Mouse (Mus musculus) stomach, embryonic 15.5 days (tissue): Measurements from ENCODE around the gene Scarb1. TPM values are rescaled to one million over a fixed set of nuclear protein-coding genes. Genes with fewer than 3 reads are reported as not detected.

Experiments
- ATAC-seq: fragments of 200-750 bp; cut with Nextera tagmentation; 2 replicates; pipeline ENCODE4 v1.8.0; 2017; ENCODE audit warnings: low read depth, moderate number of reproducible peaks, moderate TSS enrichment; ENCODE audit not compliant: insufficient read depth, low FRiP score
- H3K27ac ChIP-seq: fragments of 300-500 bp; sonication (generic); 2 replicates; pipeline ENCODE4 v1.5.1; 2015; ENCODE audit warnings: mild to moderate bottlenecking, inconsistent platforms
- H3K27me3 ChIP-seq: fragments of 300-500 bp; sonication (generic); replicated peaks from 2 replicates; pipeline ENCODE4 v1.6.1; 2015; ENCODE audit warnings: inconsistent platforms
- H3K36me3 ChIP-seq: fragments of 300-500 bp; sonication (generic); 2 replicates; pipeline ENCODE4 v1.6.1; 2015; ENCODE audit warnings: inconsistent platforms
- H3K4me1 ChIP-seq: fragments of 300-500 bp; sonication (generic); 2 replicates; pipeline ENCODE4 v1.6.1; 2015; ENCODE audit warnings: inconsistent platforms
- H3K4me2 ChIP-seq: fragments of 300-500 bp; sonication (generic); 2 replicates; pipeline ENCODE4 v1.6.1; 2015; ENCODE audit warnings: mild to moderate bottlenecking, inconsistent platforms
- H3K4me3 ChIP-seq: fragments of 300-500 bp; sonication (generic); replicated peaks from 2 replicates; pipeline ENCODE4 v1.5.1; 2015; ENCODE audit warnings: inconsistent platforms
- H3K9ac ChIP-seq: fragments of 300-500 bp; sonication (generic); 2 replicates; pipeline ENCODE4 v1.6.1; 2015; ENCODE audit warnings: inconsistent platforms
- H3K9me3 ChIP-seq: fragments of 300-500 bp; sonication (generic); 2 replicates; pipeline ENCODE4 v1.6.1; 2016; ENCODE audit warnings: inconsistent platforms
- WGBS: fragments of 180-500 bp; shearing (Covaris S2); methylation state at CpG from one replicate; pipeline ENCODE4 v1.1.7; 2015; 5-methylcytosine and 5-hydroxymethylcytosine counted together
- polyA plus RNA-seq: library from polyadenylated mRNA; unstranded; fragments of >200 nt; fragmentation: Nextera tagmentation; extraction: Ambion mirVana; gene quantifications from 2 replicates; pipeline ENCODE4 v1.2.1, GENCODE M21; 2015

Scarb1 gene
- polyA plus RNA-seq, 1 experiment from 2014 or later = 61.9 TPM

GRCm38 (mm10) chr5:125312970-125313597 lies 27.8 kb downstream of the Scarb1 start:
- no peak overlapping the region for H3K9ac ChIP-seq
- no peaks in the 10 kb centered on the region for H3K27me3 ChIP-seq
- no peak overlapping the region for H3K4me2 ChIP-seq
- no peak overlapping the region for H3K27ac ChIP-seq
- H3K4me1 ChIP-seq = 0 out of 2 replicates have a peak, but pooled peaks cover 6% of the 10 kb centered on the region
- H3K36me3 ChIP-seq = no peaks in the 10 kb centered on the region
- ATAC-seq = no peak
- H3K4me3 ChIP-seq = no peak overlapping the region
- no peaks in the 10 kb centered on the region for H3K9me3 ChIP-seq
- WGBS = 75% methylated on average over 13 of the region's 13 CpGs

GRCm38 (mm10) chr5:125310986-125311385 lies 29.9 kb downstream of the Scarb1 start:
- Histone ChIP-seq H3K27ac (no peak overlapping the region), H3K4me1 (0 out of 2 replicates have a peak, but pooled peaks cover 6% of the 10 kb centered on the region), H3K27me3 (no peaks in the 10 kb centered on the region), H3K4me3 (no peak overlapping the region), H3K9ac (no peak overlapping the region), H3K36me3 (no peaks in the 10 kb centered on the region), H3K9me3 (no peaks in the 10 kb centered on the region), H3K4me2 (no peak overlapping the region)
- no peak for ATAC-seq
- WGBS = 62% methylated on average over 2 of the region's 2 CpGs

GRCm38 (mm10) chr5:125309193-125309592 lies 31.7 kb downstream of the Scarb1 start:
- H3K36me3 ChIP-seq = no peaks in the 10 kb centered on the region
- no peaks in the 10 kb centered on the region for H3K9me3 ChIP-seq
- H3K9ac ChIP-seq = no peak overlapping the region
- peaks cover 12% of the 10 kb centered on the region; the same call in 1 of the 2 replicates for H3K4me1 ChIP-seq
- WGBS = 64% methylated on average over 7 of the region's 7 CpGs
- no peak overlapping the region for H3K4me3 ChIP-seq
- H3K4me2 ChIP-seq = no peak overlapping the region
- no peak overlapping the region for H3K27ac ChIP-seq
- H3K27me3 ChIP-seq = no peaks in the 10 kb centered on the region
- ATAC-seq = no peak

- no peak for ATAC-seq
- H3K4me1 ChIP-seq = peaks cover 8% of the 10 kb centered on the region; the same call in 1 of the 2 replicates
- 68% methylated on average over 13 of the region's 13 CpGs for WGBS
Measured at GRCm38 (mm10) chr5:125306824-125307223, 34.1 kb downstream of the Scarb1 start.

GRCm38 (mm10) chr5:125306372-125306771 lies 34.5 kb downstream of the Scarb1 start:
- no peak overlapping the region for H3K27ac ChIP-seq
- no peak overlapping the region for H3K4me2 ChIP-seq
- peaks cover 8% of the 10 kb centered on the region; the same call in 1 of the 2 replicates for H3K4me1 ChIP-seq
- H3K9me3 ChIP-seq = no peaks in the 10 kb centered on the region
- H3K27me3 ChIP-seq = no peaks in the 10 kb centered on the region
- 0 out of 2 replicates have a peak, but pooled peaks cover 7% of the 10 kb centered on the region for H3K36me3 ChIP-seq
- 78% methylated on average over 7 of the region's 7 CpGs for WGBS
- ATAC-seq = no peak
- no peak overlapping the region for H3K9ac ChIP-seq
- no peak overlapping the region for H3K4me3 ChIP-seq

More at GRCm38 (mm10) chr5:125306824-125307223, 34.1 kb downstream of the Scarb1 start:
- Histone ChIP-seq H3K9me3 (no peaks in the 10 kb centered on the region), H3K9ac (no peak overlapping the region), H3K4me3 (no peak overlapping the region), H3K27me3 (no peaks in the 10 kb centered on the region), H3K4me2 (no peak overlapping the region), H3K36me3 (0 out of 2 replicates have a peak, but pooled peaks cover 7% of the 10 kb centered on the region), H3K27ac (no peak overlapping the region)

GRCm38 (mm10) chr5:125305229-125306081 lies 35.4 kb downstream of the Scarb1 start:
- Histone ChIP-seq H3K4me1 (peaks cover 8% of the 10 kb centered on the region; the same call in 1 of the 2 replicates), H3K9ac (no peak overlapping the region), H3K4me2 (no peak overlapping the region), H3K27ac (no peak overlapping the region), H3K9me3 (no peaks in the 10 kb centered on the region), H3K27me3 (no peaks in the 10 kb centered on the region), H3K4me3 (no peak overlapping the region), H3K36me3 (peaks cover 8% of the 10 kb centered on the region; the same call in 1 of the 2 replicates)
- no peak for ATAC-seq
- 58% methylated on average over 14 of the region's 14 CpGs for WGBS

GRCm38 (mm10) chr5:125304245-125304856 lies 36.5 kb downstream of the Scarb1 start:
- Histone ChIP-seq H3K27me3 (no peaks in the 10 kb centered on the region), H3K27ac (no peak overlapping the region), H3K9me3 (no peaks in the 10 kb centered on the region), H3K4me2 (peak overlapping the region; percentile 37), H3K4me1 (peaks cover 8% of the 10 kb centered on the region; the same call in 1 of the 2 replicates), H3K4me3 (0 out of 2 replicates have a peak overlapping the region, but pooled peaks have one; percentile 9), H3K36me3 (peaks cover 15% of the 10 kb centered on the region), H3K9ac (no peak overlapping the region)
- peak; percentile 77; the same call in 1 of the 2 replicates for ATAC-seq
- WGBS = 30% methylated on average over 18 of the region's 18 CpGs

GRCm38 (mm10) chr5:125303055-125303454 lies 37.8 kb downstream of the Scarb1 start:
- Histone ChIP-seq H3K27ac (no peak overlapping the region), H3K4me1 (peaks cover 8% of the 10 kb centered on the region; the same call in 1 of the 2 replicates), H3K27me3 (no peaks in the 10 kb centered on the region), H3K4me3 (no peak overlapping the region), H3K36me3 (peaks cover 15% of the 10 kb centered on the region), H3K4me2 (no peak overlapping the region), H3K9me3 (no peaks in the 10 kb centered on the region), H3K9ac (no peak overlapping the region)
- 96% methylated on average over 6 of the region's 6 CpGs for WGBS
- no peak for ATAC-seq

GRCm38 (mm10) chr5:125298234-125298633 lies 42.7 kb downstream of the Scarb1 start:
- H3K9me3 ChIP-seq = no peaks in the 10 kb centered on the region
- H3K4me2 ChIP-seq = no peak overlapping the region
- H3K4me1 ChIP-seq = no peaks in the 10 kb centered on the region
- H3K27me3 ChIP-seq = no peaks in the 10 kb centered on the region
- peaks cover 38% of the 10 kb centered on the region for H3K36me3 ChIP-seq
- no peak overlapping the region for H3K4me3 ChIP-seq
- no peak overlapping the region for H3K9ac ChIP-seq
- H3K27ac ChIP-seq = no peak overlapping the region
- ATAC-seq = no peak
- WGBS = 89% methylated on average over 9 of the region's 9 CpGs

GRCm38 (mm10) chr5:125297171-125297570 lies 43.7 kb downstream of the Scarb1 start:
- no peak overlapping the region for H3K4me2 ChIP-seq
- no peaks in the 10 kb centered on the region for H3K9me3 ChIP-seq
- H3K36me3 ChIP-seq = peaks cover 37% of the 10 kb centered on the region
- 92% methylated on average over 7 of the region's 7 CpGs for WGBS
- H3K4me1 ChIP-seq = no peaks in the 10 kb centered on the region
- H3K27ac ChIP-seq = no peak overlapping the region
- no peaks in the 10 kb centered on the region for H3K27me3 ChIP-seq
- H3K4me3 ChIP-seq = no peak overlapping the region
- no peak for ATAC-seq
- no peak overlapping the region for H3K9ac ChIP-seq

- Histone ChIP-seq H3K4me3 (no peak overlapping the region), H3K36me3 (peaks cover 28% of the 10 kb centered on the region), H3K27me3 (no peaks in the 10 kb centered on the region), H3K4me2 (no peak overlapping the region), H3K27ac (no peak overlapping the region), H3K9ac (no peak overlapping the region), H3K9me3 (no peaks in the 10 kb centered on the region), H3K4me1 (no peaks in the 10 kb centered on the region)
- no peak for ATAC-seq
- WGBS = 71% methylated on average over 7 of the region's 7 CpGs
Measured at GRCm38 (mm10) chr5:125292951-125293350, 47.9 kb downstream of the Scarb1 start.
